Mouse (Mus musculus) hindbrain, embryonic 16.5 days (tissue): ENCODE data around the gene Hvcn1. TPM values are rescaled to one million over a fixed set of nuclear protein-coding genes. Genes with fewer than 3 reads are reported as not detected.
A peak's percentile ranks its signal among the peaks of the same experiment; 100 is the strongest.

ENCODE experiments used
- ATAC-seq: fragments of 200-750 bp; cut with Nextera tagmentation; 2 replicates; pipeline ENCODE4 v1.8.0; 2017; ENCODE audit warnings: moderate TSS enrichment, moderate library complexity
- H3K27ac ChIP-seq: fragments of 300-500 bp; sonication (generic); 2 replicates; pipeline ENCODE4 v1.5.1; 2014; ENCODE audit warnings: low read depth, mild to moderate bottlenecking, control low read depth, low read length, moderate library complexity
- H3K27me3 ChIP-seq: fragments of 300-500 bp; sonication (generic); replicated peaks from 2 replicates; pipeline ENCODE4 v1.6.1; 2014; ENCODE audit warnings: low read length; ENCODE audit not compliant: control insufficient read depth, insufficient read depth
- H3K36me3 ChIP-seq: fragments of 300-500 bp; sonication (generic); 2 replicates; pipeline ENCODE4 v1.6.1; 2014; ENCODE audit warnings: mild to moderate bottlenecking, low read length, moderate library complexity, mixed read lengths; ENCODE audit not compliant: control insufficient read depth, insufficient read depth
- H3K4me1 ChIP-seq: fragments of 300-500 bp; sonication (generic); 2 replicates; pipeline ENCODE4 v1.6.1; 2014; ENCODE audit warnings: low read depth, low read length; ENCODE audit not compliant: control insufficient read depth, insufficient read depth
- H3K4me2 ChIP-seq: fragments of 300-500 bp; sonication (generic); 2 replicates; pipeline ENCODE4 v1.6.1; 2014; ENCODE audit warnings: mild to moderate bottlenecking, low read length, control low read depth, moderate library complexity
- H3K4me3 ChIP-seq: fragments of 300-500 bp; sonication (generic); 2 replicates; pipeline ENCODE4 v1.5.1; 2014; ENCODE audit warnings: mild to moderate bottlenecking, low read length, control low read depth, moderate library complexity
- H3K9ac ChIP-seq: fragments of 300-500 bp; sonication (generic); 2 replicates; pipeline ENCODE4 v1.6.1; 2014; ENCODE audit warnings: low read depth, mild to moderate bottlenecking, control low read depth, low read length, moderate library complexity
- H3K9me3 ChIP-seq: fragments of 300-500 bp; sonication (generic); 2 replicates; pipeline ENCODE4 v1.6.1; 2014; ENCODE audit warnings: mild to moderate bottlenecking, low read length, moderate library complexity; ENCODE audit not compliant: control insufficient read depth
- WGBS: fragments of 180-500 bp; shearing (Covaris S2); extraction: QIAGEN DNeasy Blood & Tissue Kit; methylation state at CpG from one replicate; pipeline ENCODE4 v1.1.7; 2014; 5-methylcytosine and 5-hydroxymethylcytosine counted together
- polyA plus RNA-seq: library from polyadenylated mRNA; unstranded; fragments of >200 nt; fragmentation: Nextera tagmentation; extraction: Ambion mirVana; gene quantifications from 2 replicates; pipeline ENCODE4 v1.2.1, GENCODE M21; 2015

The Hvcn1 gene
- polyA plus RNA-seq, 1 experiment from 2014 or later: 1.1 TPM

DNA sequence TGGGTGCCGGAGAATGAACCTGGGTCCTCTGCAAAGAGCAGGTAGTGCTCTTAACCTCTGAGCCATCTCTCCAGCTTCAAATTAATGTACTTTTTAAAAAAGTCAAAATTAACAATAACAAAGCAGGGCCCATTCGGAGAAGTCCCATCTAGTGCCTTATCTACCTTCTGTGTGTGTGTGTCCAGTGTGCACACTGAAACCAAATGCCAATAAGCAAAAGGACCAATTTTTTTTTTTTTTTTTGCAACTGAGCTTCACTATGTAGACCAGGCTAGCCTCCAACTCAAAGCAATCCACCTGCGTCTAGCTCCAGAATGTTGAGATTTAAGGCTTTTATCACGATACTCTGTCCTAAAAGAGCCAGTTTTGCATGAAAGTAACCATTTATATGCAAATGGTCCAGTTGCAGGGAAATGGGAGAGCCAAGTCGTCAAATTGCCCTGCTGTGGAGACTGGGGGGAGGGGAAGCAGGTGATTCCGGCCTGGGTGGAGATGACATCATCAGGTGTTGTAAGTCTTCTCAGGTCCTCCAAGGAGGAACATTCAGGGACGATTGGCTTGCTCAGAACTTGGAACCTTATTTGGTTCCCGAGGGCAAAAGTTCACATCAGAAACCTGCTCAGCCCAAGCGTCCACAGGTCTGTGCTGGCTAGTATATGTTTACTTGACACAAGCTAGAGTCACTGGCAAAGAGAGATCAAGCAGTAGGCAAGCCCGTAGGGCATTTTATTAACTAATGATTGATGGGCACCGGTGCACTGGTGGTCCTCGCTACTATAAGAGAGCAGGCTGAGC is 15.1 kb upstream of the Hvcn1 start:
- Histone ChIP-seq H3K27me3 (no peaks in the 10 kb centered on the region), H3K4me2 (no peak overlapping the region), H3K9me3 (no peaks in the 10 kb centered on the region), H3K27ac (no peak overlapping the region), H3K4me3 (no peak overlapping the region), H3K36me3 (no peaks in the 10 kb centered on the region), H3K4me1 (no peaks in the 10 kb centered on the region), H3K9ac (no peak overlapping the region)
- 71% methylated on average over 12 of the region's 12 CpGs for WGBS
- ATAC-seq: no peak

DNA sequence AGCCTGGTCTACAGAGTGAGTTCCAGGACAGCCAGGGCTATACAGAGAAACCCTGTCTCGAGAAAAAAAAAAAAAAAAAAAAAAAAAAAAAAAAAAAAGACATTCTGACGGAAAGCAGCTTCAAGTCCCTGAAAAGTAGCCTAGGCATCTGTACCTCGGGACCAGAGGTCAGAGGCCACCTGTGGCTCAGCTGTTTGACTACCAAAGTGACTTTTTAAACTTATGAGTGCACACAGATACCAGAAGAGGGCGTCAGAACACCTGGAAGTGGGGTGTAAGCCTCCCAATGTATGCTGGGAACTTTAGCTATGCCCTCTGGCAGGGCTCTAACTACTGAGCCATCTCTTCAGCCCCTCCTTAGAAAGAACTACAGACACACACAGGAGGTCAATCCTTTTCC is 14.3 kb upstream of the Hvcn1 start:
- Histone ChIP-seq H3K36me3 (no peaks in the 10 kb centered on the region), H3K27ac (no peak overlapping the region), H3K4me1 (no peaks in the 10 kb centered on the region), H3K4me3 (no peak overlapping the region), H3K9ac (no peak overlapping the region), H3K4me2 (no peak overlapping the region), H3K27me3 (no peaks in the 10 kb centered on the region), H3K9me3 (no peaks in the 10 kb centered on the region)
- ATAC-seq: no peak
- WGBS: 52% methylated on average over 3 of the region's 4 CpGs

DNA sequence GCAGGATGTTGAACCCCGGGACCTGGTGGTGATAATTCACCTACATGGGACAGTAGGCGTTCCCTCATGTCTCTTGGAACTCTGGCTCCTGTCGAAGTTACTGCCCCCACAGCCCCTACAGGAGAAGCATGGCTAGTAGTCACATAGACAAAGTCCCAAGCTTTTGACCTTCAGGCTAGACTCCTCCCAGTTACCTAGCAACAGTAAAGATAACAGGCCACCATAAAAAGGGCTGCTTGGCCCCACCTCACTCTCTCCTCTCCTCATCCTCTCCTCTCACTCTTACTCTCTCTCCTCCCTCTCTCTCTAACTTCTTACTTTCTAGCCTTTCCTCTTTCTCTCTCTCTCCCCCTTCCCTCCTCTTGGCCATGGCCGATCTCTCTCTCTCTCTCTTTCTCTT is 5.7 kb upstream of the Hvcn1 start:
- Histone ChIP-seq H3K27ac (no peak overlapping the region), H3K4me3 (no peak overlapping the region), H3K4me2 (no peak overlapping the region), H3K9ac (no peak overlapping the region), H3K4me1 (no peaks in the 10 kb centered on the region), H3K9me3 (peaks cover 4% of the 10 kb centered on the region; the same call in 1 of the 2 replicates), H3K36me3 (no peaks in the 10 kb centered on the region), H3K27me3 (no peaks in the 10 kb centered on the region)
- no peak for ATAC-seq
- WGBS: 88% methylated on average over 4 of the region's 4 CpGs

DNA sequence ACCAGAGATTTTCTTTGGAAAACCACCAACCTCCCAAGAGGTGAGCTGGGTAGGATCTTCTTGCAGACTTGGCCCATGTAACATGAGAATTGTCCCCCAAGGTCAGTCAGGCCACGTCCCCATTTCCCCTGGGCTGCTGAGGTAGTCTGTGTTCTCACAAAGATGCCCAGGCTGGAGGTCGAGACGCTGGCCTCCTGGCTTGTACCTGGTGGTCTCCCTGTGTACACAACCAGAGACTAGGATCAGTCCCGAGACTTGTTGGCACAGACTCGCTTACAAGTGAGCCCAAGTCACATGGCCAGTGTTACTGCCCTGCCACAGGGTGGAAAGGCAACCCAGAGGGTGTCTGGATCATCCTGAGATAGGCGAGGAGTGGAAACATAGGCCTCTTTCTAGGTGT is 4.7 kb upstream of the Hvcn1 start:
- H3K9ac ChIP-seq: no peak overlapping the region
- H3K27me3 ChIP-seq: no peaks in the 10 kb centered on the region
- no peaks in the 10 kb centered on the region for H3K4me1 ChIP-seq
- no peak for ATAC-seq
- no peak overlapping the region for H3K27ac ChIP-seq
- 91% methylated on average over 6 of the region's 6 CpGs for WGBS
- H3K9me3 ChIP-seq: peaks cover 4% of the 10 kb centered on the region; the same call in 1 of the 2 replicates
- no peaks in the 10 kb centered on the region for H3K36me3 ChIP-seq
- H3K4me3 ChIP-seq: no peak overlapping the region
- no peak overlapping the region for H3K4me2 ChIP-seq

DNA sequence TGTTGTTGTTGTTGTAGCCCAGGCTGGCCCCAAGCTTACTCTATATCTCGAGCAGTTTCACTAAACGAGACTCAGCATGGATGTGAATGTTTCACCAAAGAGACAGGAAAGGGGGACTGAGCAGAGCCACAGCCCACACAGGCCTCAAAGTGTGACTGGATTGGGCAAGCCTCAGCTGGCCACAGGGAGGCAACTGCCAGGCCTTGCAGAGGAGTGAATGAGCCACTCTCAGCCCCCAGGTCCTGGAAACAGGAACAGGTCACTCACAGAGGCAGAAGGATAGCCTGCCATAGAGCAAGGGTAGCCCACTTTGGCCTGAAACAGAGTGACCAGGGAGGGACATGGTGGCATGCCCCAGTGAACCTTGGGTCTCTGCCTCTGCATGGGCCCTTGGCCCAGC is 2.4 kb upstream of the Hvcn1 start:
- H3K4me2 ChIP-seq: no peak overlapping the region
- H3K9me3 ChIP-seq: peaks cover 4% of the 10 kb centered on the region; the same call in 1 of the 2 replicates
- whole genome bisulfite sequencing: 81% methylated on average over 2 of the region's 2 CpGs
- H3K27ac ChIP-seq: no peak overlapping the region
- H3K4me1 ChIP-seq: no peaks in the 10 kb centered on the region
- H3K27me3 ChIP-seq: no peaks in the 10 kb centered on the region
- H3K9ac ChIP-seq: no peak overlapping the region
- no peak for ATAC-seq
- no peak overlapping the region for H3K4me3 ChIP-seq
- no peaks in the 10 kb centered on the region for H3K36me3 ChIP-seq

DNA sequence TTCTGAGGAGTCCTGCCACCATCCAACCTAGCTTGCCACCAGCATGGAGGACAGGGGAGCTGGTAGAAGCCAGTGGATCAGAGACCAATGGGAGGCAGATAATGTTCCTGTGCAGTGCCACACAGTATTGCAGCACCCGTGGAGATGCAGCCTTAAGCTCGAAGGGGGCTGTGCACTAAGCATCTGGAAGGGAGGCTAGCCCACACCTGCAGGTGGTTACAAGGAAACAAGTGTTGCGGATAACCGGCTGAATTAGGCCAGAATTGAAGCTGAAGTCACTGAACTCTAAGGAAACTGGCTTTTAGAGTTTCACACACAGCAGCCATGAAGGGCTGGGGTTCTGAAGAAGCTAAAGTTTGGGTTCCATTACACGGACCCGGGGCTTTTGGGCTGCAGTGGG is 2.3 kb downstream of the Hvcn1 start:
- no peak overlapping the region for H3K27ac ChIP-seq
- H3K4me3 ChIP-seq: no peak overlapping the region
- H3K36me3 ChIP-seq: no peaks in the 10 kb centered on the region
- ATAC-seq: no peak
- H3K9me3 ChIP-seq: no peaks in the 10 kb centered on the region
- no peak overlapping the region for H3K9ac ChIP-seq
- H3K4me1 ChIP-seq: no peaks in the 10 kb centered on the region; the same call in 1 of the 2 replicates
- no peak overlapping the region for H3K4me2 ChIP-seq
- 49% methylated on average over 6 of the region's 6 CpGs for WGBS
- H3K27me3 ChIP-seq: no peaks in the 10 kb centered on the region

DNA sequence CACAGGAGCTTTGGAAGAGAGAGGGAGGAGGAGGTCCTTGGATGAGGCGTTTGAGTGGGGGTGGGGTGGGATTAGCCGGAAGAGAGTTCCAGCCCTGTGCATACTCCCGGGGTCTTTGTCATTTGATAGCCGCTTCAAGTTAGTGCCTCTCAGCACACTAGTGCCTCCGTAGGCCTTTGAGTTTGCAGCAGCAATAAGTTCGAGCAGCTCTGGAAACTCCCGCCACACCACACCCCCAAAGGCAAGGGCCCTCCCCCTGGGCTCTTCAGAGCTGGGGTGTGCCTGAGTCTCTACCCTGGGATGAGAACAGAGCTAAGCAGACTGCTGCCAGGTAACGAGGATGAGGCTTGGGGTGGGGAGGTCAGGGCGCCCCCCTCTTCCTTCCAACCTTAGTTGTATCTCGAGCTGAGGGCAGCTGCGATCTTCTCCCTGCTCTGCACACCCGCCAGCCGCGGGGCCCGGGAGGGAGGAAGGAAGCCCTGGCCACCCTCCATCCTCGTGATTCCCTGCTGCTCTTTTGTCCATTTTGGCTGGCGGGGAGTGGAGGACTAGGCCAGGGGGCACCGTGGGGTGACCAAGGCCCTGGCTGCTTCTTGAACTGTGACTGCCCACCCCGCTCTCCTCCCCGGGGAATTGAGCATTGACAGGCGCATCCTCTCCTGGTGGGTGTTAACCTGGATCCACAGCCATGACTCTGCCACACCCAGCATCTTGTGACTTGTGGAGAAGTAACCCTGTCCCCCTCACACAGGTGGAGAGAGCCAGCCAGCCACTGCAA is 3.2 kb downstream of the Hvcn1 start:
- Histone ChIP-seq H3K36me3 (no peaks in the 10 kb centered on the region), H3K4me1 (no peaks in the 10 kb centered on the region; the same call in 1 of the 2 replicates), H3K9me3 (no peaks in the 10 kb centered on the region), H3K27ac (no peak overlapping the region), H3K9ac (0 out of 2 replicates have a peak overlapping the region, but pooled peaks have one; percentile 13), H3K4me2 (peak overlapping the region; percentile 50), H3K4me3 (peak overlapping the region; percentile 7), H3K27me3 (no peaks in the 10 kb centered on the region)
- peak; percentile 48; the same call in 1 of the 2 replicates for ATAC-seq
- WGBS: 6% methylated on average over 19 of the region's 21 CpGs

DNA sequence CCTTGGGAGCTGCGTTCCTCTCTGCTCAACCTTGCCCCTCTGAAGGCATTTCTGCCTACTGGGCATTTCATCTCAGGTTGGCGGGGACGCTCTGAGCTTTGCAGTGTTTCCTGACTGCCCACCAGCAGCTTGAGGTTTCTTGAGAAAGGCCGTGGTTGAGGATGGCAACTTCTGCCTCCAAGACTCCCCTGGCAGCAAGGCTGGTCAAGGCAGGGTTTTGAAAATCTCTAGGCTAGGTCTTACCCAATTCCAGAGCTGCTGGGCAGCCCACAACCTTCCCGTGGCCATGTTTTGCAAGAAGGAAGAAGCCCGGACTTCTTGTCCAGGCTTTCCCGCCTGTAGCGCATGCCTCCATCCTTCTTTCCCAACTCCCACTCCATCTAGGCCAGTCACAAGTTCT is 4.3 kb downstream of the Hvcn1 start:
- H3K4me3 ChIP-seq: no peak overlapping the region
- ATAC-seq: no peak
- no peaks in the 10 kb centered on the region for H3K36me3 ChIP-seq
- H3K9me3 ChIP-seq: no peaks in the 10 kb centered on the region
- 96% methylated on average over 8 of the region's 8 CpGs for WGBS
- no peaks in the 10 kb centered on the region for H3K27me3 ChIP-seq
- H3K27ac ChIP-seq: no peak overlapping the region
- H3K4me1 ChIP-seq: no peaks in the 10 kb centered on the region; the same call in 1 of the 2 replicates
- H3K9ac ChIP-seq: no peak overlapping the region
- no peak overlapping the region for H3K4me2 ChIP-seq

DNA sequence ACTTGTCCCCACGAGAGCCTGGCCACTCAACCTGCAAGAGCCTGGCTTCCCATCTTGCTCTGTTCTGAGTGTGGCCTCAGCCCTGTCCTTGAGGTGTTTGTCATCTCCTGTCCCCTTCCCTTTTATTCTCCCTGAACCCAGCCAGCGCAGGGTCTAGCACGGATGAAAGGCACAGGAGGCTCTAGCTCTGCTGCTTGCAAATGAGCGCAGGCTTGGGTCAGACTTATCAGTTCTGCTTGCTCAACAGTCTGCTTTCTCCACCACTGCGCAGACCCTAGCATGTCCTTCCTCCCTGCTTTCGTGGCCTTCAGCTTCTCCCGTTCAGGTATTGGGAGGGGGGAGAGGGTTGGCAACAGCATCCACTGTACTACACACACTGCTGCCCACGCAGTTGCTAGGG is 5.5 kb downstream of the Hvcn1 start:
- no peaks in the 10 kb centered on the region for H3K27me3 ChIP-seq
- ATAC-seq: no peak
- WGBS: 84% methylated on average over 8 of the region's 8 CpGs
- no peak overlapping the region for H3K27ac ChIP-seq
- no peaks in the 10 kb centered on the region; the same call in 1 of the 2 replicates for H3K4me1 ChIP-seq
- H3K9me3 ChIP-seq: no peaks in the 10 kb centered on the region
- H3K9ac ChIP-seq: no peak overlapping the region
- no peak overlapping the region for H3K4me2 ChIP-seq
- no peak overlapping the region for H3K4me3 ChIP-seq
- H3K36me3 ChIP-seq: no peaks in the 10 kb centered on the region
